Mouse (Mus musculus) hindbrain, embryonic 13.5 days (tissue): ENCODE data around the gene Tmem97. TPM values are rescaled to one million over a fixed set of nuclear protein-coding genes. Genes with fewer than 3 reads are reported as not detected.

Experiments
- ATAC-seq: fragments of 200-750 bp; cut with Nextera tagmentation; 2 replicates; pipeline ENCODE4 v1.8.0; 2017; ENCODE audit warnings: moderate TSS enrichment; ENCODE audit not compliant: low FRiP score
- H3K27ac ChIP-seq: fragments of 300-500 bp; sonication (generic); 2 replicates; pipeline ENCODE4 v1.5.1; 2015; ENCODE audit warnings: inconsistent platforms, mild to moderate bottlenecking, moderate library complexity
- H3K27me3 ChIP-seq: fragments of 300-500 bp; sonication (generic); 2 replicates; pipeline ENCODE4 v1.6.1; 2015; ENCODE audit warnings: mild to moderate bottlenecking, inconsistent platforms
- H3K36me3 ChIP-seq: fragments of 300-500 bp; sonication (generic); 2 replicates; pipeline ENCODE4 v1.6.1; 2015; ENCODE audit warnings: mild to moderate bottlenecking, inconsistent platforms
- H3K4me1 ChIP-seq: fragments of 300-500 bp; sonication (generic); replicated peaks from 2 replicates; pipeline ENCODE4 v1.6.1; 2015; ENCODE audit warnings: inconsistent platforms
- H3K4me2 ChIP-seq: fragments of 300-500 bp; sonication (generic); 2 replicates; pipeline ENCODE4 v1.6.1; 2015; ENCODE audit warnings: inconsistent platforms, mild to moderate bottlenecking, moderate library complexity
- H3K4me3 ChIP-seq: fragments of 300-500 bp; sonication (generic); 2 replicates; pipeline ENCODE4 v1.5.1; 2015; ENCODE audit warnings: mild to moderate bottlenecking, inconsistent platforms
- H3K9ac ChIP-seq: fragments of 300-500 bp; sonication (generic); 2 replicates; pipeline ENCODE4 v1.6.1; 2015; ENCODE audit warnings: mild to moderate bottlenecking, inconsistent platforms
- H3K9me3 ChIP-seq: fragments of 300-500 bp; sonication (generic); 2 replicates; pipeline ENCODE4 v1.6.1; 2016; ENCODE audit warnings: inconsistent platforms
- WGBS: fragments of 180-500 bp; shearing (Covaris S2); methylation state at CpG from one replicate; pipeline ENCODE4 v1.1.7; 2015; 5-methylcytosine and 5-hydroxymethylcytosine counted together
- polyA plus RNA-seq: library from polyadenylated mRNA; unstranded; fragments of >200 nt; fragmentation: Nextera tagmentation; extraction: Ambion mirVana; gene quantifications from 2 replicates; pipeline ENCODE4 v1.2.1, GENCODE M21; 2015

The Tmem97 gene
- polyA plus RNA-seq, 1 experiment from 2014 or later = 28.5 TPM

GRCm38 (mm10) chr11:78571854-78572253 lies 21.3 kb upstream of the Tmem97 start:
- H3K9ac ChIP-seq = no peak overlapping the region
- no peak overlapping the region for H3K27ac ChIP-seq
- no peaks in the 10 kb centered on the region for H3K27me3 ChIP-seq
- no peaks in the 10 kb centered on the region for H3K9me3 ChIP-seq
- no peak overlapping the region for H3K4me2 ChIP-seq
- 92% methylated on average over 6 of the region's 6 CpGs for WGBS
- ATAC-seq = no peak
- peaks cover 67% of the 10 kb centered on the region for H3K36me3 ChIP-seq
- no peak overlapping the region for H3K4me3 ChIP-seq
- H3K4me1 ChIP-seq = no peaks in the 10 kb centered on the region

- no peak overlapping the region for H3K4me3 ChIP-seq
- 96% methylated on average over 8 of the region's 8 CpGs for WGBS
- H3K9ac ChIP-seq = no peak overlapping the region
- H3K27ac ChIP-seq = no peak overlapping the region
- ATAC-seq = no peak
- H3K4me2 ChIP-seq = no peak overlapping the region
- H3K36me3 ChIP-seq = peaks cover 67% of the 10 kb centered on the region
- no peaks in the 10 kb centered on the region for H3K9me3 ChIP-seq
- H3K27me3 ChIP-seq = no peaks in the 10 kb centered on the region
- no peaks in the 10 kb centered on the region for H3K4me1 ChIP-seq
Observed at GRCm38 (mm10) chr11:78571441-78571840, 20.9 kb upstream of the Tmem97 start.

- no peak overlapping the region for H3K9ac ChIP-seq
- H3K27ac ChIP-seq = no peak overlapping the region
- peaks cover 70% of the 10 kb centered on the region for H3K36me3 ChIP-seq
- H3K4me2 ChIP-seq = no peak overlapping the region
- H3K27me3 ChIP-seq = no peaks in the 10 kb centered on the region
- no peaks in the 10 kb centered on the region for H3K4me1 ChIP-seq
- no peak overlapping the region for H3K4me3 ChIP-seq
- 74% methylated on average over 3 of the region's 3 CpGs for WGBS
- ATAC-seq = no peak
- no peaks in the 10 kb centered on the region for H3K9me3 ChIP-seq
Observed at GRCm38 (mm10) chr11:78569806-78570205, 19.2 kb upstream of the Tmem97 start.

GRCm38 (mm10) chr11:78568827-78569226 lies 18.2 kb upstream of the Tmem97 start:
- H3K9me3 ChIP-seq = no peaks in the 10 kb centered on the region
- H3K27me3 ChIP-seq = no peaks in the 10 kb centered on the region
- no peak overlapping the region for H3K4me3 ChIP-seq
- peaks cover 63% of the 10 kb centered on the region for H3K36me3 ChIP-seq
- 87% methylated on average over 10 of the region's 10 CpGs for WGBS
- H3K4me1 ChIP-seq = no peaks in the 10 kb centered on the region
- H3K4me2 ChIP-seq = no peak overlapping the region
- H3K9ac ChIP-seq = no peak overlapping the region
- no peak for ATAC-seq
- no peak overlapping the region for H3K27ac ChIP-seq

GRCm38 (mm10) chr11:78567614-78568013 lies 17.0 kb upstream of the Tmem97 start:
- no peak overlapping the region for H3K4me3 ChIP-seq
- peaks cover 54% of the 10 kb centered on the region for H3K36me3 ChIP-seq
- 96% methylated on average over 6 of the region's 6 CpGs for WGBS
- no peak overlapping the region for H3K9ac ChIP-seq
- no peak overlapping the region for H3K27ac ChIP-seq
- ATAC-seq = no peak
- no peaks in the 10 kb centered on the region for H3K4me1 ChIP-seq
- no peaks in the 10 kb centered on the region for H3K9me3 ChIP-seq
- no peaks in the 10 kb centered on the region for H3K27me3 ChIP-seq
- no peak overlapping the region for H3K4me2 ChIP-seq

- H3K27ac ChIP-seq = no peak overlapping the region
- ATAC-seq = no peak
- H3K4me2 ChIP-seq = no peak overlapping the region
- no peak overlapping the region for H3K9ac ChIP-seq
- no peaks in the 10 kb centered on the region for H3K9me3 ChIP-seq
- H3K27me3 ChIP-seq = no peaks in the 10 kb centered on the region
- peaks cover 46% of the 10 kb centered on the region for H3K36me3 ChIP-seq
- H3K4me1 ChIP-seq = no peaks in the 10 kb centered on the region
- 81% methylated on average over 6 of the region's 6 CpGs for WGBS
- H3K4me3 ChIP-seq = no peak overlapping the region
Observed at GRCm38 (mm10) chr11:78566775-78567174, 16.2 kb upstream of the Tmem97 start.

GRCm38 (mm10) chr11:78560447-78560846 lies 9.9 kb upstream of the Tmem97 start:
- Histone ChIP-seq H3K4me1 (0 out of 2 replicates have a peak, but pooled peaks cover 5% of the 10 kb centered on the region), H3K4me3 (no peak overlapping the region), H3K36me3 (peaks cover 2% of the 10 kb centered on the region; the same call in 1 of the 2 replicates), H3K9ac (no peak overlapping the region), H3K27me3 (no peaks in the 10 kb centered on the region), H3K27ac (no peak overlapping the region), H3K4me2 (no peak overlapping the region), H3K9me3 (no peaks in the 10 kb centered on the region)
- 20% methylated on average over 4 of the region's 4 CpGs for WGBS
- peak; percentile 72; the same call in 1 of the 2 replicates for ATAC-seq

- H3K27me3 ChIP-seq = no peaks in the 10 kb centered on the region
- 0 out of 2 replicates have a peak overlapping the region, but pooled peaks have one; percentile 10 for H3K9ac ChIP-seq
- no peaks in the 10 kb centered on the region; the same call in 1 of the 2 replicates for H3K9me3 ChIP-seq
- H3K4me2 ChIP-seq = no peak overlapping the region
- H3K4me1 ChIP-seq = 0 out of 2 replicates have a peak, but pooled peaks cover 5% of the 10 kb centered on the region
- H3K27ac ChIP-seq = peak overlapping the region; percentile 40; the same call in 1 of the 2 replicates
- ATAC-seq = no peak
- WGBS = 62% methylated on average over 8 of the region's 8 CpGs
- no peak overlapping the region for H3K4me3 ChIP-seq
- H3K36me3 ChIP-seq = no peaks in the 10 kb centered on the region
Observed at GRCm38 (mm10) chr11:78557241-78557640, 6.7 kb upstream of the Tmem97 start.

GRCm38 (mm10) chr11:78556070-78556469 lies 5.5 kb upstream of the Tmem97 start:
- H3K27me3 ChIP-seq = no peaks in the 10 kb centered on the region
- no peak for ATAC-seq
- no peaks in the 10 kb centered on the region for H3K36me3 ChIP-seq
- 78% methylated on average over 4 of the region's 4 CpGs for WGBS
- no peaks in the 10 kb centered on the region; the same call in 1 of the 2 replicates for H3K9me3 ChIP-seq
- H3K4me2 ChIP-seq = no peak overlapping the region
- no peak overlapping the region for H3K27ac ChIP-seq
- peaks cover 8% of the 10 kb centered on the region; the same call in 1 of the 2 replicates for H3K4me1 ChIP-seq
- H3K9ac ChIP-seq = no peak overlapping the region
- no peak overlapping the region for H3K4me3 ChIP-seq

- Histone ChIP-seq H3K4me2 (no peak overlapping the region), H3K27ac (no peak overlapping the region), H3K9me3 (no peaks in the 10 kb centered on the region; the same call in 1 of the 2 replicates), H3K9ac (no peak overlapping the region), H3K27me3 (no peaks in the 10 kb centered on the region), H3K4me3 (no peak overlapping the region), H3K4me1 (peaks cover 10% of the 10 kb centered on the region; the same call in 1 of the 2 replicates), H3K36me3 (no peaks in the 10 kb centered on the region)
- ATAC-seq = no peak
- WGBS = 79% methylated on average over 3 of the region's 3 CpGs
Observed at GRCm38 (mm10) chr11:78555623-78556022, 5.0 kb upstream of the Tmem97 start.

- Histone ChIP-seq H3K4me1 (peaks cover 22% of the 10 kb centered on the region), H3K4me2 (peak overlapping the region; percentile 81), H3K4me3 (peak overlapping the region; percentile 65), H3K27me3 (no peaks in the 10 kb centered on the region), H3K36me3 (no peaks in the 10 kb centered on the region), H3K9me3 (no peaks in the 10 kb centered on the region; the same call in 1 of the 2 replicates), H3K27ac (peak overlapping the region; percentile 87), H3K9ac (peak overlapping the region; percentile 75)
- ATAC-seq = peak; percentile 36
- 34% methylated on average over 6 of the region's 6 CpGs for WGBS
Observed at GRCm38 (mm10) chr11:78551059-78551398, 452 bp upstream of the Tmem97 start.

GRCm38 (mm10) chr11:78549491-78549987 lies 1.0 kb downstream of the Tmem97 start:
- WGBS = 16% methylated on average over 5 of the region's 5 CpGs
- peak overlapping the region; percentile 65 for H3K4me3 ChIP-seq
- peaks cover 4% of the 10 kb centered on the region; the same call in 1 of the 2 replicates for H3K36me3 ChIP-seq
- ATAC-seq = no peak
- H3K27ac ChIP-seq = no peak overlapping the region
- peaks cover 22% of the 10 kb centered on the region for H3K4me1 ChIP-seq
- H3K27me3 ChIP-seq = no peaks in the 10 kb centered on the region
- H3K9ac ChIP-seq = peak overlapping the region; percentile 74
- H3K4me2 ChIP-seq = peak overlapping the region; percentile 81
- H3K9me3 ChIP-seq = no peaks in the 10 kb centered on the region; the same call in 1 of the 2 replicates
